Mouse (Mus musculus): ENCODE measurements around the gene Tmem95. TPM values are rescaled to one million over a fixed set of nuclear protein-coding genes. Genes with fewer than 3 reads are reported as not detected.
"Not testable (repeated sequence)": the region's sequence is repeated elsewhere in the genome, so short reads cannot be mapped to it uniquely, and the experiment has no call there.

Gene Tmem95
- total RNA-seq, 2 experiments from 2014 or later: not detected

DNA sequence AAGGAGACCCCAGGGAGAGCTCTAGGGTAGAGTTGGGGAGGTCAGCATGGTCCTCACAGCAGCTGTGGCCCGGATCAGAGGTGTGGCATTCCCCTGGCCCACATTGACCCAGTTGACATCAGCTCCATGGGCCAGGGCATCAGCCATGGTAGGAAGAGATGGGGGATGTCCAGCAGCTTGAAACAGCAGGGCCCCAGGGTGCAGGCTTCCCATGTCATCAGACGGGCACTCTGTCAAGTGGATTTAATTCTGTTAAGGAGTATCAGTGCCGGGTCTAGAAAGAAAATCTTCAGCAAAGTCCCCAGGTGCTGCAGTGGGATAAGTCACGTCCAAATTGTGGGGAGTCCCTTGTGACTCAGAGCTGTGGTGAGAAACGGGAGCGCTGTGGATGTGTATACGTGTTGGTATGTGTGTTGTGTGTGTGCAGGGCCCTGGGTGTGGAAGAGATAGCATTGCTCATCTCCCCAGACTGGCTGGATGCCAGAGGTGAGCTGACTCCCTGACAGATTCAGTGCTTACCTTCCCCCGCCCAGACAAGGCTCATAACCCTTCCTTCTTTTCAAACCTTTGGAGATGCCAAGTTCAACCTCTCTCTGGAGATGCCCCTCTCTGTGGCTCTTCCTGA, 5.8 kb upstream of the Tmem95 start:
- intact Hi-C loops (cut with DNase I; ENCODE audit: low total_unique reads): no loop called here
- DNase-seq: no peak

DNA sequence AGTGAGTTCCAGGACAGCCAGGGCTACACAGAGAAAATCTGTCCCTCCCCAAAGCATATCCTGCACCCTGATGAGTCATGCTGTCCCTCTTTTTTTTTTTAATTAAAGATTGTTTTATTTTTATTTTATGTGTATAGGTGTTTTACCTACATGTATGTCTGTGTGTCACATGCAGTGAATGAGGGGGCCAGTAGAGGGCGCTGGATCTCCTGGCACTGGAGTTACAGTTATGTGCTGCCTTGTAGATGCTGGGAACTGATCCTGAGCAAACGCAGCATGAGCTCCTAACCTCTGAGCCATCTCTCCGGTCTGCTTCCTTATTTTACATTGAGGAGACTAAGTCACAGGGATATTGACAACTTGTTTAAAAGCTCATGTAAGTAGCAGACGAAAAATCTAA, 5.2 kb upstream of the Tmem95 start:
- intact Hi-C loops (cut with DNase I; ENCODE audit: low total_unique reads): no loop called here
- no peak for DNase-seq

- DNase-seq: no peak
- intact Hi-C loops (cut with DNase I; ENCODE audit: low total_unique reads): no loop called here
Observed at GRCm38 (mm10) chr11:69881787-69882670, 4.2 kb upstream of the Tmem95 start.

GRCm38 (mm10) chr11:69880853-69881603, 3.2 kb upstream of the Tmem95 start, which contains the start of gene Kctd11:
Kctd11 (minus strand) TSS chr11:69881406.
- intact Hi-C loops (cut with DNase I; ENCODE audit: low total_unique reads): no loop called here
- DNase-seq: peak; percentile 93

- intact Hi-C loops (cut with DNase I; ENCODE audit: low total_unique reads): no loop called here
- peak; percentile 67 for DNase-seq
Observed at GRCm38 (mm10) chr11:69880506-69880852, 2.7 kb upstream of the Tmem95 start.

DNA sequence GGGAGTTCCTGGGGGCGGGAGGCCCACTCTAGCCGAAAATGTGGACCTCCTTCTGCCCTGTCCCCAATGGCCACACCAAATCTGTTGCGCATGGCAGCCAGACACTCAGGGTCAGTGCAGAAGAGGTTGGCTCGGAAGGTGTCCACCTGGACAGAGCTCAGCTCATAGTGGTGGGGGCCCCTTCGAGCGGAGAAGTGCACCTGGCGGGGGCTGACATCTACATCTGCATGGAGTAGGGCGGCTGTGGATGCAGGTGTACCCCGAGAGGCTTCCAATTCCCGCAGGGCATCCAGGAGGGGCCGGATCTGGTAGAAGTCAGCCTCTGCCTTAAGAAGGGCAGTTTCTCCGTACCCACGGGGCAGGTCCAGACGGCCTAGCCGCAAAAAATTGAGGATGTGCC, 1.9 kb upstream of the Tmem95 start:
- DNase-seq: no peak
- intact Hi-C loops (cut with DNase I; ENCODE audit: low total_unique reads): loop anchor here (5.0 kb wide), 1 partner anchor 67 kb away; no protein-coding TSS in a partner anchor

- intact Hi-C loops (cut with DNase I; ENCODE audit: low total_unique reads): loop anchor here (5.0 kb wide), 1 partner anchor 67 kb away; no protein-coding TSS in a partner anchor
- DNase-seq: no peak
Observed at GRCm38 (mm10) chr11:69878952-69879351, 1.1 kb upstream of the Tmem95 start.

GRCm38 (mm10) chr11:69878399-69878798, 581 bp upstream of the Tmem95 start:
- no peak for DNase-seq
- intact Hi-C loops (cut with DNase I; ENCODE audit: low total_unique reads): loop anchor here (5.0 kb wide), 1 partner anchor 66 kb away; no protein-coding TSS in a partner anchor

GRCm38 (mm10) chr11:69876867-69877266, 951 bp downstream of the Tmem95 start:
- intact Hi-C loops (cut with DNase I; ENCODE audit: low total_unique reads): loop anchor here (5.0 kb wide), 1 partner anchor 65 kb away; no protein-coding TSS in a partner anchor
- peak; percentile 86 for DNase-seq

- no peak for DNase-seq
- intact Hi-C loops (cut with DNase I; ENCODE audit: low total_unique reads): loop anchor here (5.0 kb wide), 1 partner anchor 64 kb away; no protein-coding TSS in a partner anchor
Observed at GRCm38 (mm10) chr11:69876186-69876585, 1.6 kb downstream of the Tmem95 start.

GRCm38 (mm10) chr11:69872451-69872850, 5.4 kb downstream of the Tmem95 start:
- no peak for DNase-seq
- intact Hi-C loops (cut with DNase I; ENCODE audit: low total_unique reads): no loop called here

GRCm38 (mm10) chr11:69871822-69872221, 6.0 kb downstream of the Tmem95 start:
- intact Hi-C loops (cut with DNase I; ENCODE audit: low total_unique reads): no loop called here

DNA sequence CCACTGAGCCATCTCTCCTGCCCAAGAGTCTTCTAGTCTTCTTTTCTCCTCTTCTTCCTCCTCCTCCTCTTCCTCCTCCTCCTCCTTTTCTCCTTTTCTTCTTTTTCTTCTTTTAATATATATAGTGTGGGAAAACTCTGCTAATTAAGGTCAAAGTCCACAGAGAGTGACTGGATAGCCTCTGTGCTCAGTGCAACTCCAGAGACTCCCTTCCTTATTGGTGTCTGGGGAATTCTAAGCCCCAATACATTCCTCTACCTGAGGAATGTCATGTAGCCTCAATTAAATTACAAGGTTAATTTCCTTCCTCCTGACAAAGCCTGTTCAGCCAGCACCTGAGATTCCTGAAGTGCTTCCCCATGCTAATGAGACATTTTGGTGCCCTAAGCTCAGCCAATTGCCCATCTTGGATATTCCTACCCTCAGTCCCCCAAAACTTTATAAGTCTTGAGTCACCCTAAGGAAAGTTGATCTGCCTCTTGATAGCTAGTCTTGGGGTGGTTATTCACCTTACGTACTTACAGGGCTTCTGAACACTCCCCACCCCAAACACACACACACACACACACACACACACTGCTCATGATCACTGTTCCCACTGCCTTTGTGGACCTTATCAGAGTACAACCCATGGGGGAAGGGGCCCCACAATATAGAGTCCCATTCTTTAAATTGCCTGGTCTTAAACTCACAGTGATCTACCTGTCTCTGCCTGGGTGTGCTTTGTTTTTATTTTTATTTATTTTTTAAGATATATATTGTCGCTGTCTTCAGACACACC, 7.3 kb downstream of the Tmem95 start:
- intact Hi-C loops (cut with DNase I; ENCODE audit: low total_unique reads): no loop called here

More at GRCm38 (mm10) chr11:69871822-69872221, 6.0 kb downstream of the Tmem95 start:
- DNase-seq: no peak

GRCm38 (mm10) chr11:69867335-69867734, 10.5 kb downstream of the Tmem95 start:
- intact Hi-C loops (cut with DNase I; ENCODE audit: low total_unique reads): no loop called here
- no peak for DNase-seq

More for the DNA sequence above, 7.3 kb downstream of the Tmem95 start:
- no peak for DNase-seq

DNA sequence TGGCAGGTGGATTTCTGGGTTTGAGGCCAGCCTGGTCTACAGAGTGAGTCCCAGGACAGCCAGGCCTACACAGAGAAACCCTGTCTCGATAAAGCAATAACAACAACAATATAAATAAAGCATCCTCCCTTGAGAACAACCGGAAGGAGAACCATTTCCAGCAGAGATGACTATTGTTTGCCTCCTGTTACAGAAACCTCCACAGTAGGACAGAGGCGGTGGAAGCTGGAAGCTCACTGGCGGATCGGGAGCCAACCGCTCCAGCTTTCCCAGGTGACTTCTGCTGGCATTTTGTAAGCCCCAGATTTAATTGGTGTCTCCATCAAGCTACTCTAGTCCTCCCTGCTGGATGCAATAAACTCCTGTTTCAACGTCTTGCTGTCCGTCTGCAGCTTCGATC, 12.3 kb downstream of the Tmem95 start:
- intact Hi-C loops (cut with DNase I; ENCODE audit: low total_unique reads): no loop called here
- DNase-seq: no peak

DNA sequence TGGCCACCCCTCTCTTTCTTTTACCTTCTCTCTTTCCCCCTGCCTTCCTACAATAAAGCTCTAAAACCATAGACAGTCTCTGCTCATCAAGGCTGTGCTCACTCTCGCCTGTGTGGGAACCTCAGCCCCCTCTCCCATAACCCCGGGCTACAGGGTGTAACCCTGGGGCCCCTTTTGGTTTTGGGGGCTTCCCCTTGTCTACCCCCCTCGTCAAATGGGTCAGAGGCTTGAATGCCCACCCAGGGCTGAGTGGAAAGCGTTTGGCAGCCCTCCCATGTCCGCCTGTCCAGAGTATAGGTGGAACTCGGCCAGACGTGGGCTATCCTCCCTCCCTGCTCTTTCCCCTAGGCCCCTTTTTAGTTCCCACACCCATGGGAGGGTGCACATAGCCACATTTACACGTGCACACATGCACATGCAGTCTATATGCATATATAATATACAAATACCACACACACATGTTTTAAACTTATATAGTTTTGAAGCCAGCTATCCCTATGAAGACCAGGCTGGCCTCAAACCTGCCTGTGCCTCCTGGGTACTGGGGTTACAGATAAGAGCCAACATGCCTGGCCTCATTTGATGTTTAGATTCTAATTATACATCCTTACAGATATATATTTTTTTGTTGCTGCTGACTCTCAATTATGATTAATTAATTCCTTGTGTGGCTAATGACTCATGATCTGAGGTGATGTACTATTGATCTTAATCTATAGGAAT, 13.5 kb downstream of the Tmem95 start:
- intact Hi-C loops (cut with DNase I; ENCODE audit: low total_unique reads): no loop called here
- no peak for DNase-seq

GRCm38 (mm10) chr11:69863729-69864128, 14.1 kb downstream of the Tmem95 start:
- intact Hi-C loops (cut with DNase I; ENCODE audit: low total_unique reads): not testable (repeated sequence)

More at GRCm38 (mm10) chr11:69863729-69864128, 14.1 kb downstream of the Tmem95 start:
- DNase-seq: not testable (repeated sequence)
